Mouse (Mus musculus) hindbrain, embryonic 14.5 days (tissue): ENCODE measurements around the gene 1700021F07Rik. TPM values are rescaled to one million over a fixed set of nuclear protein-coding genes. Genes with fewer than 3 reads are reported as not detected.
A peak's percentile ranks its signal among the peaks of the same experiment; 100 is the strongest.

Experiments used
- ATAC-seq: fragments of 200-750 bp; cut with Nextera tagmentation; 2 replicates; pipeline ENCODE4 v1.8.0; 2017; ENCODE audit warnings: moderate number of reproducible peaks, mild to moderate bottlenecking, moderate TSS enrichment, moderate library complexity; ENCODE audit not compliant: low FRiP score
- DNase-seq: peaks from one replicate; pipeline ENCODE4 v3.0.0-alpha.2; 2015; ENCODE audit warnings: low spot score
- H3K27ac ChIP-seq: fragments of 300-500 bp; sonication (generic); 2 replicates; pipeline ENCODE4 v1.5.1; 2014; ENCODE audit warnings: mild to moderate bottlenecking, moderate library complexity
- H3K27me3 ChIP-seq: fragments of 300-500 bp; sonication (generic); 2 replicates; pipeline ENCODE4 v1.6.1; 2014; ENCODE audit warnings: mild to moderate bottlenecking, low read length, mixed read lengths; ENCODE audit not compliant: control insufficient read depth, insufficient read depth
- H3K36me3 ChIP-seq: fragments of 300-500 bp; sonication (generic); replicated peaks from 2 replicates; pipeline ENCODE4 v1.6.1; 2014; ENCODE audit not compliant: control insufficient read depth, insufficient read depth
- H3K4me1 ChIP-seq: fragments of 300-500 bp; sonication (generic); replicated peaks from 2 replicates; pipeline ENCODE4 v1.6.1; 2014; ENCODE audit warnings: antibody characterized with exemption, low read length, mixed read lengths; ENCODE audit not compliant: control insufficient read depth, insufficient read depth
- H3K4me2 ChIP-seq: fragments of 300-500 bp; sonication (generic); replicated peaks from 2 replicates; pipeline ENCODE4 v1.6.1; 2014; ENCODE audit warnings: mild to moderate bottlenecking, moderate library complexity
- H3K4me3 ChIP-seq: fragments of 300-500 bp; sonication (generic); replicated peaks from 2 replicates; pipeline ENCODE4 v1.5.1; 2014; ENCODE audit warnings: mild to moderate bottlenecking, low read length
- H3K9ac ChIP-seq: fragments of 300-500 bp; sonication (generic); 2 replicates; pipeline ENCODE4 v1.6.1; 2014
- H3K9me3 ChIP-seq: fragments of 300-500 bp; sonication (generic); 2 replicates; pipeline ENCODE4 v1.6.1; 2016; ENCODE audit warnings: low read length; ENCODE audit not compliant: control insufficient read depth
- WGBS: fragments of 180-500 bp; shearing (Covaris S2); extraction: QIAGEN DNeasy Blood & Tissue Kit; methylation state at CpG from one replicate; pipeline ENCODE4 v1.1.7; 2014; 5-methylcytosine and 5-hydroxymethylcytosine counted together
- polyA plus RNA-seq: library from polyadenylated mRNA; unstranded; fragments of >200 nt; fragmentation: Nextera tagmentation; extraction: Ambion mirVana; gene quantifications from 2 replicates; pipeline ENCODE4 v1.2.1, GENCODE M21; 2014

Gene 1700021F07Rik
- not detected in 2 replicates for polyA plus RNA-seq

DNA sequence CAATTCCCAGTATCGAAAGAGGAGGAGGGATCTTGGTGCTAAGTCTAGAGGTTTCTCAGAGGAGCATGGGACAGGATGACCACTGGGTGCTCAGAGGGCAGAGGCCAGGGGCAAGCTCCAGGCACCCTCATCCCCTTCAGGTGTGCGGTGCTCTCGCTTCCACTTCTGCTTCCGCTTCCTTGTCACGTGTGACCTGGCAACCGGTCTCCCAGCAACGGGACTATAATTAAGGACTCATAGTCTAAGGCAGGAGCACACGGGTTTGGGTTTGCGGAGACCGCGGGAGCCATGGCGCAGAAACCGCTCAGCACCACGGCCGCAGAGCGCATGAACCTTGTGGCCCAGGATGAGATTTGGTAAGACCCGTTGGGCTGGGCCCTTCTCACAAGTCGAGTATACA lies at the start of gene 1700021F07Rik:
1700021F07Rik (plus strand) TSS at position 211 of the 400 bp plus-strand sequence.
- no peak within 1 kb of the TSS for H3K27ac ChIP-seq
- no peak for DNase-seq
- H3K36me3 ChIP-seq: no peaks in the 10 kb centered on the region
- no peaks in the 10 kb centered on the region for H3K27me3 ChIP-seq
- WGBS: 92% methylated on average over 18 of the region's 18 CpGs
- no peak for ATAC-seq
- H3K4me3 ChIP-seq: no peak within 1 kb of the TSS
- H3K9ac ChIP-seq: no peak within 1 kb of the TSS
- H3K4me1 ChIP-seq: no peaks in the 10 kb centered on the region
- no peaks in the 10 kb centered on the region for H3K9me3 ChIP-seq
- no peak within 1 kb of the TSS for H3K4me2 ChIP-seq

DNA sequence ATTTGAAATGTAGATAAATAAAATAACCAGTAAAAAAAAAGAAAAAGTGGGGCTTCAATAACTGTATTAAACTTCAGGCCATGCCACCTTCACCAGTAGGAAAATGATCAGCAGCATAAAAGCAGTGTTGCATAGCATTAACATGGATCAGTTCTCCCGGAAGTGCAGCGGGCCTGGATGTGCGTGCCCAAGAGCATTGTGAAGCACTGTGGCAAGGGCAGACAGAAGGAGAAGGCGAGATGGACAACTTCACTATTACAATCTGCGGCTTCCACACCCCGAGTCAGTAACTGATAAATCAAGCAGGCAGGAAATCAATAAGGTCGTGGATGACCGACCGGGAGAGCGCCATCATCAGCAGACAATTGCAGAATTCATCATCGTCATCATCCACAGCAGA lies 49.2 kb upstream of the 1700021F07Rik start:
- H3K27ac ChIP-seq: no peak overlapping the region
- no peak overlapping the region for H3K4me2 ChIP-seq
- no peak overlapping the region for H3K9ac ChIP-seq
- ATAC-seq: peak; percentile 53; the same call in 1 of the 2 replicates
- WGBS: 41% methylated on average over 11 of the region's 11 CpGs
- no peaks in the 10 kb centered on the region for H3K36me3 ChIP-seq
- peak; percentile 30 for DNase-seq
- H3K27me3 ChIP-seq: no peaks in the 10 kb centered on the region
- no peaks in the 10 kb centered on the region for H3K9me3 ChIP-seq
- H3K4me1 ChIP-seq: no peaks in the 10 kb centered on the region
- no peak overlapping the region for H3K4me3 ChIP-seq

DNA sequence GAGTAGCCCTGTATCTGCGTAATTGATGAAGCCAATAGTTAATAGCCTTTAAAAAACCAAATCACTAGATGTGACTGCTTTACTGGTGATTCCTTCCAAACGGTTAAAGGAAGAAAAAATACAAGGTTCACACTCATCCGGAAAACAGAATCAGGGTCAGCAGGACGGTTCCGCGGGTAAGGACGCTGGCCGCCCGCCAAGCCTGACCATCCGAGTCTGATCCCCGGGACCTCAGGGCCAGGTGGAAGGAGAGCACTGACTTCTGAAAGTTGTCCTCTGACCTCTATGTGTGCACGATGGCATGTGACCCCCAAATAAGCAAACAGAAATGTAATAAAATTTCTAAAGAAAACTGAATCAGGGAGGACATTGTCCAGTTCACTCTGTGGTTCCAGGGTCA lies 43.3 kb upstream of the 1700021F07Rik start:
- no peak overlapping the region for H3K9ac ChIP-seq
- 91% methylated on average over 12 of the region's 12 CpGs for WGBS
- ATAC-seq (no peak), DNase-seq (no peak)
- H3K27me3 ChIP-seq: no peaks in the 10 kb centered on the region
- no peaks in the 10 kb centered on the region for H3K9me3 ChIP-seq
- no peaks in the 10 kb centered on the region for H3K36me3 ChIP-seq
- no peak overlapping the region for H3K4me2 ChIP-seq
- no peak overlapping the region for H3K4me3 ChIP-seq
- no peaks in the 10 kb centered on the region for H3K4me1 ChIP-seq
- no peak overlapping the region for H3K27ac ChIP-seq

DNA sequence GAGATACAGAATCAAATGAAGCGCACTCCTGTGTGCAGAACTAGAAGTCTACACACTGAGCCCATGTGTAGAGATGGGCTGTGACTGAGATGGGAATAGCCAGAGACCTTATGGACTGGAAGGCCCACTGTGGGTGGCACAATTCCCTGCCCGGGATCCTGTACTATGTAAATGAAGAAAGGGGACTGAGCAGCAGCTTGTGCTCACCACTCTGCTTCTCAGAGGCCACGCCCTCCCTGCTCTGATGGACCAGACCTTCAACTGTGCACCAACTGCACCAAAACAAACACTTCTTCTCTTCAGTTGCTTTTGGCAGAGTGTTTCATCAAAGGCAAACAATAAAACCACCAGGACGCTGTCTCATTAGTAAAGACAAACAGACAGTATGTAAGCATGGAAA lies 37.9 kb upstream of the 1700021F07Rik start:
- ATAC-seq (no peak), DNase-seq (no peak)
- no peak overlapping the region for H3K4me2 ChIP-seq
- no peak overlapping the region for H3K9ac ChIP-seq
- H3K9me3 ChIP-seq: no peaks in the 10 kb centered on the region
- H3K27me3 ChIP-seq: no peaks in the 10 kb centered on the region
- no peaks in the 10 kb centered on the region for H3K36me3 ChIP-seq
- H3K4me1 ChIP-seq: no peaks in the 10 kb centered on the region
- no peak overlapping the region for H3K4me3 ChIP-seq
- 85% methylated on average over 4 of the region's 4 CpGs for WGBS
- no peak overlapping the region for H3K27ac ChIP-seq

DNA sequence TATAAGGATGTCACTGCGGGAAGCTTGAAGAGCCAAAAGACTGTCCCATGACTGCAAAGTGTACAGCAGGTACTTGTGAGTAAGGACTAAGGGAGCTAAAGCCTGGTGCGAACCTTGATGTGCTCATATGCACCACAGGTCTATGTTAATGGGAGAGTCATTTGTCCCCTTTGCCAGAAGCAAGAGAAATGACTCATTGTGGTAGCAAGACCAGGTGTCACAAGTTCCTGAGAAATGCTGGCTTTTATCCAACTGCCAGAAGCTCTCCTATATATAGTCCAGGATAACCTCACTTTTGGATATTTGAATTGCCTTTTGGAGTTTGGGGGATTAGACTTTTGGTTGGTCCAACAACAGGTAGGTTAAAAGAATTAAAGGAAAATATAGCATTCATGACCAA lies 22.8 kb upstream of the 1700021F07Rik start:
- no peak overlapping the region for H3K27ac ChIP-seq
- ATAC-seq (no peak), DNase-seq (no peak)
- H3K4me2 ChIP-seq: no peak overlapping the region
- H3K9me3 ChIP-seq: no peaks in the 10 kb centered on the region
- no peaks in the 10 kb centered on the region for H3K4me1 ChIP-seq
- WGBS: 90% methylated on average over 2 of the region's 2 CpGs
- H3K27me3 ChIP-seq: no peaks in the 10 kb centered on the region
- H3K9ac ChIP-seq: no peak overlapping the region
- H3K36me3 ChIP-seq: no peaks in the 10 kb centered on the region
- no peak overlapping the region for H3K4me3 ChIP-seq

DNA sequence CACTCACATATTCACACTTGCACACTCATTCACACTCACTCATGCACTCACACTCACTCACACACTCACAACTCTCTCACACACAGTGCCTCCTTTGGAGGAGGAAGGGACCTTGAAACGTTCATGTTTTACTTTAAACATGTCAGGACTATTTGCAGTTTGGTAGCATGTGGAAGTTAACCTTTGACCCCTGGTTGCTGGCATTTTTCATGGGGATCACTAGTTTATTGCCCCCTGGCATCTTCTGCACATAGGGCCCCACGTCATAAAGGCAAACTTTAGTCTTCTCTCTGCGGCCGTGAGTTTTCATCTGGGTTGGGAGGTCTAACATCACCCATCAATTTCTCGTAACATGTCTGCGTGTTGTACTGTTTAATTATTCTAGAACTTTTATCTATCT lies 8.4 kb upstream of the 1700021F07Rik start:
- no peak overlapping the region for H3K4me2 ChIP-seq
- H3K27ac ChIP-seq: no peak overlapping the region
- no peaks in the 10 kb centered on the region for H3K27me3 ChIP-seq
- no peaks in the 10 kb centered on the region for H3K36me3 ChIP-seq
- no peaks in the 10 kb centered on the region for H3K4me1 ChIP-seq
- H3K4me3 ChIP-seq: no peak overlapping the region
- no peak for DNase-seq
- peaks cover 4% of the 10 kb centered on the region; the same call in 1 of the 2 replicates for H3K9me3 ChIP-seq
- WGBS: 86% methylated on average over 6 of the region's 6 CpGs
- H3K9ac ChIP-seq: no peak overlapping the region
- ATAC-seq: no peak

DNA sequence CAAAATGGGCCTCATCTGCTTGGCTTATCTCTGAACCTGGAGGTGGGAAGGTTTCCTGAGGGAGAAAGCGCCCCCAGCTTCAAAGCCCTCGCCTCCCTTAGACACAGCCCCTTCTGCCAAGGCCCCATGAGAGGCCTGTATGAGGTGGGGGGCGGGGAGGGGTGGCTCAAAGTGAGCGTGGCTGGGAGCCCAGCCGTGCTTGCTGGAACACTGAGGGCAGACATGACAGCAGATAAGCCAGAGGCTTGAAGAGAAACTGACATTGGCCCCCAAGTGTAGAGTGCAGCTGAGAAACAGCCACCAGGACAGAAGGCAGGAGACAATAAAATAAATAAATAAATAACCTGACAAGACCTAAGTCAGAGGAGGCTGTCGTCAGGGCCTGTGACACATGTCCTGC lies 7.2 kb upstream of the 1700021F07Rik start:
- ATAC-seq: no peak

DNA sequence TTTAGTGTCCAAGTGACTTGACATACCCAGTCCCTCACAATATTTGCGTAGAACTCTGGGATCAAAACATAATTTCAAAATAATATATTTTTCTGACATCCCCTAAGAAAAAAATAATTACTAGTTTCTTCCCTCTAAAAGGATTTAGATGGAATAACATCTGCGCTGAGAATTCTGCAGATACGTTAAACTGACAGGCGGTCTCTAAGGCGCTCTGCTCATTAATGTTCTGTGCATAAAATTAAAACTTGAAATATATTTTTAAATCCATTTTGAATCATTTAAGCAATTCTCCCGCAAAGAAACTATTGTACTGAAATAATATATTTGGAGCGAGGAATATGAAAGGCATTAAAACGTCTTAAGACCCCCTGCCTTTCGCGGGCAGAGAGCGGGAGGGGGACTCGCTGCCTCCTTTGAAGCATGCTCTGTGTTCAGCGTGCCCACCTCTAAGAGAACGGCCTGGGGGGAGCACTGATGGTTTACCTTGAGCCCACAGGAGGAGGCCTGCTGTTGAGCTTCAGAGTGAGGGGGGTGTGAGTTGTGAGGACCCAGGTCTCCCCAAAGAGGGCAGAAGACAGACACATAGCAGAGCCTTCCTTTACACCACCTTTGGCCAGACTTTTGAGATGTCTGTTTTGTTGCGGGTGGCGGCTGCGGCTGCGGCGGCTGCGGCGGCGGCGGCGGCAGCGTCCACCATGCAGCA lies 6.1 kb upstream of the 1700021F07Rik start:
- H3K36me3 ChIP-seq: no peaks in the 10 kb centered on the region
- no peaks in the 10 kb centered on the region for H3K4me1 ChIP-seq
- no peaks in the 10 kb centered on the region for H3K9me3 ChIP-seq
- no peak overlapping the region for H3K4me2 ChIP-seq
- no peak for ATAC-seq
- no peak overlapping the region for H3K4me3 ChIP-seq
- no peaks in the 10 kb centered on the region for H3K27me3 ChIP-seq
- DNase-seq: no peak
- H3K27ac ChIP-seq: peak overlapping the region; percentile 38; the same call in 1 of the 2 replicates
- H3K9ac ChIP-seq: no peak overlapping the region
- 79% methylated on average over 25 of the region's 25 CpGs for WGBS

More for the DNA sequence above, 7.2 kb upstream of the 1700021F07Rik start:
- no peak overlapping the region for H3K4me3 ChIP-seq
- 57% methylated on average over 6 of the region's 6 CpGs for WGBS
- H3K27ac ChIP-seq: no peak overlapping the region
- no peaks in the 10 kb centered on the region for H3K4me1 ChIP-seq
- H3K9me3 ChIP-seq: peaks cover 4% of the 10 kb centered on the region; the same call in 1 of the 2 replicates
- H3K9ac ChIP-seq: no peak overlapping the region
- no peaks in the 10 kb centered on the region for H3K27me3 ChIP-seq
- H3K36me3 ChIP-seq: no peaks in the 10 kb centered on the region
- no peak for DNase-seq
- H3K4me2 ChIP-seq: no peak overlapping the region

DNA sequence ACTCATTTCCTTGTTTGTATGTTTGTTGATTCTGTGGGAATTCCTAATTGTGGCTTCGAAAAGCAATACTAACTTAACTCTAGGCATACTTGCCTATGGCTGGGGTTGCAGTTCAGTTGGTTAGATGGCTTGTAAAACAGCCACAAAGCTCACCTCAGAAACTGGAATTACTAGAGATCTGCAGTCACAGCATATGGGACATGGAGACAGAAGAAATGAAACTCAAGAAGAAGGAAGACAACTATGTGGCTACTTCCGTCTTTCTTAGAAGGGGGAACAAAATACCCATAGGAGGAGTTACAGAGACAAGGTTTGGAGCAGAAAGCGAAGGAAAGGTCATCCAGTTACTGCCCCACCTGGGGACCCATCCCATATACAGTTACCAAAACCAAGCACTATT lies 6.1 kb downstream of the 1700021F07Rik start:
- 75% methylated on average over 3 of the region's 3 CpGs for WGBS
- Histone ChIP-seq H3K4me3 (no peak overlapping the region), H3K27me3 (no peaks in the 10 kb centered on the region), H3K9ac (no peak overlapping the region), H3K27ac (no peak overlapping the region), H3K9me3 (no peaks in the 10 kb centered on the region), H3K4me2 (no peak overlapping the region), H3K4me1 (no peaks in the 10 kb centered on the region), H3K36me3 (no peaks in the 10 kb centered on the region)
- DNase-seq: no peak
- ATAC-seq: no peak
